Mouse (Mus musculus) bone marrow, adult 2 months (tissue): ENCODE measurements at regions not wholly inside any gene's neighbourhood (a gene's known extent, or its start where the extent isn't known, plus 50 kb on each side); places are given as distances from the start of the nearest gene placed in this dataset.

Experiments
- H3K27ac ChIP-seq: fragments of 200-500 bp; 2 replicates; pipeline ENCODE4 v1.5.1; 2012; ENCODE audit warnings: low read depth, mild to moderate bottlenecking, control low read depth, inconsistent platforms, low read length; ENCODE audit not compliant: control insufficient read depth, poor library complexity, insufficient read depth
- H3K4me1 ChIP-seq: fragments of 200-500 bp; 2 replicates; pipeline ENCODE4 v1.6.1; 2011; ENCODE audit warnings: low read length; ENCODE audit not compliant: control insufficient read depth, insufficient read depth
- H3K4me3 ChIP-seq: fragments of 200-500 bp; replicated peaks from 2 replicates; pipeline ENCODE3; 2011; ENCODE audit warnings: mild to moderate bottlenecking, low read depth, low read length, control low read depth; ENCODE audit not compliant: control insufficient read depth
- CTCF ChIP-seq: fragments of 200-500 bp; IDR thresholded peaks from 2 replicates; pipeline ENCODE4 v1.5.1; 2011; ENCODE audit warnings: low read length, control low read depth; ENCODE audit not compliant: control insufficient read depth, insufficient read depth
- POLR2A ChIP-seq: fragments of 200-500 bp; IDR thresholded peaks from 2 replicates; pipeline ENCODE4 v1.6.1; 2011; ENCODE audit warnings: low read depth, mild to moderate bottlenecking, control low read depth, low read length, borderline replicate concordance; ENCODE audit not compliant: control insufficient read depth
- WGBS: fragments of 180-500 bp; shearing (Covaris S2); methylation state at CpG from one replicate; pipeline ENCODE4 v1.1.7; 2018; 5-methylcytosine and 5-hydroxymethylcytosine counted together

GRCm38 (mm10) chr12:25272114-25272751, 175.3 kb upstream of the Id2 start:
- TF ChIP-seq CTCF (no peak), POLR2A (no peak)
- Histone ChIP-seq H3K27ac (no peak overlapping the region), H3K4me3 (no peak overlapping the region), H3K4me1 (peaks cover 9% of the 10 kb centered on the region; the same call in 1 of the 2 replicates)
- WGBS, result 47% methylated on average over 6 of the region's 6 CpGs

- Histone ChIP-seq H3K4me1 (peaks cover 9% of the 10 kb centered on the region; the same call in 1 of the 2 replicates), H3K27ac (no peak overlapping the region), H3K4me3 (no peak overlapping the region)
- WGBS, result 15% methylated on average over 3 of the region's 3 CpGs
- no peak for TF ChIP-seq CTCF
- no peak for TF ChIP-seq POLR2A
Observed at GRCm38 (mm10) chr12:25269878-25270277, 172.9 kb upstream of the Id2 start.

GRCm38 (mm10) chr12:25268871-25269850, 172.2 kb upstream of the Id2 start:
- peaks cover 13% of the 10 kb centered on the region; the same call in 1 of the 2 replicates for H3K4me1 ChIP-seq
- WGBS, result 20% methylated on average over 18 of the region's 18 CpGs
- H3K4me3 ChIP-seq, result no peak overlapping the region
- H3K27ac ChIP-seq, result no peak overlapping the region
- TF ChIP-seq CTCF, result no peak
- TF ChIP-seq POLR2A, result no peak

DNA sequence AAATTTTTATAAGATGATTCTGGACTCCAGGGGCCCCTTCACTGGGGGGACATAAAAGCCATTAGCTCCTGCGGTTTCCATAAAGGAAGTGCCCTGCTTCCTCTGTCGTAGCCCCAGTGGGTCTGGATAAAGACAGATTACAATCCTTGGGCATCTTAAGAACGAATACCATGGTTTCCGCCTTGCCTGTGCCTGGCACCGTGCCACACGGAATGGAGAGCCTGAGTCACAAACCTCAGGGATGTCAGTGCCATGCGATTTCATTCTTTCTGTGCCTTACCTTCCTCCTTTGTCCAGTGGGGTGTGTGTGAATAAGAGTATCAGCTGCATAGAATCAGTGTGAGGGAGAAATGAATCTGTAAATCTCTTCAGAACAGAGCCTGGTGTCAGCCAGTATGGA, 171.4 kb upstream of the Id2 start:
- 7% methylated on average over 7 of the region's 7 CpGs for WGBS
- Histone ChIP-seq H3K4me1 (peaks cover 13% of the 10 kb centered on the region; the same call in 1 of the 2 replicates), H3K4me3 (no peak overlapping the region), H3K27ac (no peak overlapping the region)
- TF ChIP-seq CTCF (no peak), POLR2A (no peak)

DNA sequence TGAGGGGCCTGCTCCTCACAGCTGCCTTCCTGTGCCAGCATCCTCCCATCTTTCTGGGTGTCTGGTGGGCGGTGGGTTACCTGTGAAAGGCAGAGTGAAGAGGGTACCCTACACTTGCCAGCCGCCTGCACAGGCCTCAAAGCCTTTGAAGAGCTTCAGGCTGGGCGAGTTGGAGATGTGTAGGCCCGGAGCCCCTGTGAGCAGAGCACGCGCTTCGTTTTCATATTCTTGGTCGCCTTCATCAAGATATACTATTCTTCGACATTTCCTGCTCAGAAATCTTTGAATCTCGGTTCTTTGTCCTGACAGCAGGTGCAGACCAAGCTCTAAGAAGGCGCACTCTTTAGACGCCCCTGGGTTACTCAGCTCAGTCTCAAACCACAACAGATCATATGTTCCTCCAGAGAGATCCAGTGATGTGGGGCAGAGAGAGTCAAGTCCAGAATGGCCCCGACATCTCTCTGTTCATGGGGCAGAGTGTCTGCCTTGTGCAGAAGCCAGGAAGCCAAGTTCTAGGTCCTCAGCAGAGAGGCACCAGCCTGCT, 170.7 kb upstream of the Id2 start:
- TF ChIP-seq POLR2A (no peak), CTCF (no peak)
- Histone ChIP-seq H3K4me1 (peaks cover 15% of the 10 kb centered on the region; the same call in 1 of the 2 replicates), H3K27ac (no peak overlapping the region), H3K4me3 (no peak overlapping the region)
- 44% methylated on average over 13 of the region's 13 CpGs for WGBS

DNA sequence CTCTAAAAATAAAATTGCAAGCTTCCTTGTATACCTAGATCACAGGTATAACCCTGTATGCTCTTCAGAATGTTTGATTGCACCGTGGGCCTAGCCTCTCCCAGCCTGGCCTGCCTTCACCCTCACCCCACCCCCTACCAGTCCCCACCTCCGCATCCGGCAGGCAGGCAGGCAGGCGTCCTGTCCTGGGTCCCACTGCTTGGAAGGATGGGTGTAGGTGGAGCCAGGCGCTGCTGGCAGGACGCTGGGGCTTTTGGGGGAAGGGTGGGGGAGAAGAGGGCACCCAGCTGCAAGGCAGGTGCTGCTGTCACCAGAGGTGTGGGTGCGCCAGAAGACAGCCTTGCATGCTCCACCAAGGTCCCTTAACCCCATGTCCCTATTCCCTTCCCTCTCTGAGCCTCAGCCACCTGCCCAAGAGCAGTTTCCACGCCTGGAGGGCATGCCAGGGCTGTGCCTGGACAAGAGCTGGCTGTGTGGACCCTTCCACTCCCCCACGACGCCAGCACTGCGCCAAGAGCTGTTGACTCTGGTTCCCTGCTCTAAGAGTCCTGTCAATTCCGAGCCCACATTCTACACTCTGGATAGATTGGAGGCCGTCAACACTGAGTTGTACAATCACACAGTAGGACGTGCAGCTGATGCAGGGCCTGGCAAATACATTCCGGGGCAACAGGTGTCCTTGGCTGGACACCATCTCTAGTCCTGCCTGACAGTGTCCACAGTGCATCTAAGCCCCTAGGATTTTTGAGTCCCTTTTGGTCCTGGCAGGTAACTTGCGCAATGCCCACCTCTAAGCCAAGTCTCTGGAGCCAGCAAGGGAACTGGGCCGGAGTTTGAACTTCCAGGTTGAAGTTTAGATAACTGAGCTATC, 170.0 kb upstream of the Id2 start:
- H3K4me3 ChIP-seq, result no peak overlapping the region
- H3K27ac ChIP-seq, result no peak overlapping the region
- H3K4me1 ChIP-seq, result peaks cover 15% of the 10 kb centered on the region; the same call in 1 of the 2 replicates
- 80% methylated on average over 17 of the region's 17 CpGs for WGBS
- TF ChIP-seq CTCF (no peak), POLR2A (no peak)
